Mouse (Mus musculus) MEL (cell line): Measurements from ENCODE around the gene Rbm26. TPM values are rescaled to one million over a fixed set of nuclear protein-coding genes. Genes with fewer than 3 reads are reported as not detected.

Experiments
- DNase-seq: peaks from one replicate; pipeline ENCODE4 v3.0.0; 2011; ENCODE audit warnings: low read depth, low spot score
- H3K27ac ChIP-seq: 2 replicates; pipeline ENCODE4 v1.5.1; 2012; ENCODE audit warnings: low read depth, mild to moderate bottlenecking, control low read depth, low read length, moderate library complexity; ENCODE audit not compliant: control insufficient read depth
- H3K27me3 ChIP-seq, 2 experiments: fragments of 150-350 bp in 1 of 2; sonication (generic) in 1 of 2; 2 replicates each; pipeline ENCODE4 v1.6.1; 2012; ENCODE audit warnings: low read length in 2 of 2, mild to moderate bottlenecking in 2 of 2, improper control_type of control experiment in 1 of 2, moderate library complexity in 1 of 2; ENCODE audit not compliant: insufficient read depth in 2 of 2, control insufficient read depth in 1 of 2
- H3K36me3 ChIP-seq, 2 experiments: 2 replicates each; pipeline ENCODE4 v1.6.1; 2012 to 2014; ENCODE audit warnings: low read length in 2 of 2, improper control_type of control experiment in 1 of 2, inconsistent platforms in 1 of 2, mild to moderate bottlenecking in 1 of 2; ENCODE audit not compliant: insufficient read depth in 2 of 2, control insufficient read depth in 1 of 2
- H3K4me1 ChIP-seq, 2 experiments: fragments of 150-350 bp in 1 of 2; sonication (generic) in 1 of 2; 2 replicates each; pipeline ENCODE4 v1.6.1; 2012; ENCODE audit warnings: low read length in 2 of 2, improper control_type of control experiment in 1 of 2, mild to moderate bottlenecking in 1 of 2; ENCODE audit not compliant: insufficient read depth in 2 of 2, control insufficient read depth in 1 of 2
- H3K4me3 ChIP-seq, 2 experiments: fragments of 150-350 bp in 1 of 2; sonication (generic) in 1 of 2; 2 replicates each; pipeline ENCODE4 v1.5.1; 2012; ENCODE audit warnings: low read depth in 2 of 2, low read length in 2 of 2, mild to moderate bottlenecking in 2 of 2, moderate library complexity in 2 of 2, control low read depth in 1 of 2, improper control_type of control experiment in 1 of 2; ENCODE audit not compliant: control insufficient read depth in 1 of 2, insufficient read depth in 1 of 2
- H3K79me2 ChIP-seq: 2 replicates; pipeline ENCODE4 v1.6.1; 2012; ENCODE audit warnings: mild to moderate bottlenecking, low read length, moderate library complexity; ENCODE audit not compliant: control insufficient read depth, poor library complexity, insufficient read depth
- H3K9ac ChIP-seq: 2 replicates; pipeline ENCODE4 v1.6.1; 2012; ENCODE audit warnings: low read depth, mild to moderate bottlenecking, control low read depth, low read length, moderate library complexity; ENCODE audit not compliant: control insufficient read depth, poor library complexity, severe bottlenecking
- H3K9me3 ChIP-seq: fragments of 150-350 bp; sonication (generic); replicated peaks from 2 replicates; pipeline ENCODE4 v1.6.1; 2012; ENCODE audit warnings: mild to moderate bottlenecking, low read length, improper control_type of control experiment, moderate library complexity; ENCODE audit not compliant: insufficient read depth
- CTCF ChIP-seq, 3 experiments: IDR thresholded peaks in 2 of 3; conservative IDR thresholded peaks in 1 of 3; 2 replicates each; pipeline ENCODE4 v1.5.1; 2011 to 2012; ENCODE audit warnings: low read length in 3 of 3, low read depth in 2 of 3, mild to moderate bottlenecking in 2 of 3, improper control_type of control experiment in 1 of 3, inconsistent platforms in 1 of 3, mixed read lengths in 1 of 3, moderate library complexity in 1 of 3; ENCODE audit not compliant: control insufficient read depth in 1 of 3, insufficient read depth in 1 of 3, poor library complexity in 1 of 3, severe bottlenecking in 1 of 3
- EP300 ChIP-seq, 2 experiments: IDR thresholded peaks; 2 replicates each; pipeline ENCODE4 v1.6.1; 2011; ENCODE audit warnings: improper control_type of control experiment in 2 of 2, low read length in 2 of 2, low read depth in 1 of 2, mild to moderate bottlenecking in 1 of 2
- ETS1 ChIP-seq: IDR thresholded peaks from 2 replicates; pipeline ENCODE4 v1.6.1; 2012; ENCODE audit warnings: low read depth, mild to moderate bottlenecking, inconsistent platforms, low read length, improper control_type of control experiment, moderate library complexity
- GABPA ChIP-seq: IDR thresholded peaks from 2 replicates; pipeline ENCODE4 v1.6.1; 2012; ENCODE audit warnings: low read depth, mild to moderate bottlenecking, inconsistent platforms, low read length, improper control_type of control experiment, moderate library complexity
- GATA1 ChIP-seq: IDR thresholded peaks from 2 replicates; pipeline ENCODE4 v1.6.1; 2011; ENCODE audit warnings: low read depth, low read length, improper control_type of control experiment
- HCFC1 ChIP-seq: IDR thresholded peaks from 2 replicates; pipeline ENCODE4 v1.6.1; 2012; ENCODE audit warnings: low read depth, mild to moderate bottlenecking, inconsistent platforms, low read length, improper control_type of control experiment, moderate library complexity
- JUND ChIP-seq: IDR thresholded peaks from 2 replicates; pipeline ENCODE4 v1.6.1; 2011; ENCODE audit warnings: low read depth, mild to moderate bottlenecking, improper control_type of control experiment, low read length
- KAT2A ChIP-seq: conservative IDR thresholded peaks from 2 replicates; pipeline ENCODE4 v1.6.1; 2012; ENCODE audit warnings: low read depth, low read length, improper control_type of control experiment, inconsistent platforms
- MEF2A ChIP-seq: IDR thresholded peaks from 2 replicates; pipeline ENCODE4 v1.6.1; 2014; ENCODE audit warnings: low read depth, mild to moderate bottlenecking, inconsistent platforms, low read length, improper control_type of control experiment; ENCODE audit not compliant: poor library complexity, insufficient replicate concordance, severe bottlenecking; ENCODE audit errors: extremely low read depth
- MXI1 ChIP-seq: IDR thresholded peaks from 2 replicates; pipeline ENCODE4 v1.6.1; 2011; ENCODE audit warnings: mild to moderate bottlenecking, low read depth, low read length, improper control_type of control experiment
- MYC ChIP-seq: IDR thresholded peaks from 2 replicates; pipeline ENCODE4 v1.6.1; 2011; ENCODE audit warnings: low read depth, mild to moderate bottlenecking, low read length, improper control_type of control experiment, moderate library complexity
- NELFE ChIP-seq: IDR thresholded peaks from 2 replicates; pipeline ENCODE4 v1.6.1; 2011; ENCODE audit warnings: low read depth, low read length, improper control_type of control experiment
- NRF1 ChIP-seq: IDR thresholded peaks from 2 replicates; pipeline ENCODE4 v1.6.1; 2014; ENCODE audit warnings: low read depth, mild to moderate bottlenecking, inconsistent platforms, low read length, improper control_type of control experiment, moderate library complexity; ENCODE audit not compliant: poor library complexity, insufficient read depth, severe bottlenecking
- POLR2A ChIP-seq, 2 experiments: IDR thresholded peaks; 2 replicates each; pipeline ENCODE4 v1.6.1; 2011 to 2012; ENCODE audit warnings: low read length in 2 of 2, mild to moderate bottlenecking in 2 of 2, control low read depth in 1 of 2, improper control_type of control experiment in 1 of 2, low read depth in 1 of 2, moderate library complexity in 1 of 2; ENCODE audit not compliant: control insufficient read depth in 1 of 2, insufficient read depth in 1 of 2, poor library complexity in 1 of 2
- POLR2AphosphoS2 ChIP-seq: IDR thresholded peaks from 2 replicates; pipeline ENCODE4 v1.6.1; 2011; ENCODE audit warnings: low read length, improper control_type of control experiment
- POLR2AphosphoS5 ChIP-seq: IDR thresholded peaks from 2 replicates; pipeline ENCODE4 v1.6.1; 2012; ENCODE audit warnings: low read depth, borderline replicate concordance, mild to moderate bottlenecking, inconsistent platforms, low read length, moderate library complexity, mixed read lengths
- RAD21 ChIP-seq: IDR thresholded peaks from 2 replicates; pipeline ENCODE4 v1.6.1; 2011; ENCODE audit warnings: mild to moderate bottlenecking, low read depth, low read length, improper control_type of control experiment
- RCOR1 ChIP-seq: IDR thresholded peaks from 2 replicates; pipeline ENCODE4 v1.6.1; 2012; ENCODE audit warnings: low read depth, mild to moderate bottlenecking, inconsistent platforms, low read length, improper control_type of control experiment
- SIN3A ChIP-seq: IDR thresholded peaks from 2 replicates; pipeline ENCODE4 v1.6.1; 2012; ENCODE audit warnings: low read length, improper control_type of control experiment, inconsistent platforms
- SMC3 ChIP-seq: IDR thresholded peaks from 2 replicates; pipeline ENCODE4 v1.6.1; 2011; ENCODE audit warnings: low read depth, low read length, improper control_type of control experiment
- TAL1 ChIP-seq: IDR thresholded peaks from 2 replicates; pipeline ENCODE4 v1.6.1; 2012; ENCODE audit warnings: mild to moderate bottlenecking, inconsistent platforms, low read length, moderate library complexity, mixed read lengths
- TCF12 ChIP-seq: IDR thresholded peaks from 2 replicates; pipeline ENCODE4 v1.6.1; 2014; ENCODE audit warnings: low read depth, mild to moderate bottlenecking, inconsistent platforms, low read length, improper control_type of control experiment, moderate library complexity
- UBTF ChIP-seq: IDR thresholded peaks from 2 replicates; pipeline ENCODE4 v1.6.1; 2012; ENCODE audit warnings: low read depth, mild to moderate bottlenecking, inconsistent platforms, low read length, improper control_type of control experiment, moderate library complexity, borderline replicate concordance; ENCODE audit not compliant: insufficient read depth
- USF2 ChIP-seq, 2 experiments: IDR thresholded peaks; 2 replicates each; pipeline ENCODE4 v1.6.1; 2011 to 2012; ENCODE audit warnings: improper control_type of control experiment in 2 of 2, low read length in 2 of 2, borderline replicate concordance in 1 of 2, inconsistent platforms in 1 of 2, low read depth in 1 of 2, mild to moderate bottlenecking in 1 of 2; ENCODE audit not compliant: insufficient read depth in 1 of 2
- ZC3H11A ChIP-seq: IDR thresholded peaks from 2 replicates; pipeline ENCODE4 v1.6.1; 2012; ENCODE audit warnings: low read depth, mild to moderate bottlenecking, inconsistent platforms, low read length, improper control_type of control experiment
- ZKSCAN1 ChIP-seq: IDR thresholded peaks from 2 replicates; pipeline ENCODE4 v1.6.1; 2012; ENCODE audit warnings: low read depth, mild to moderate bottlenecking, inconsistent platforms, low read length, improper control_type of control experiment, moderate library complexity
- ZMIZ1 ChIP-seq: IDR thresholded peaks from 2 replicates; pipeline ENCODE4 v1.6.1; 2012; ENCODE audit warnings: low read depth, mild to moderate bottlenecking, inconsistent platforms, low read length, improper control_type of control experiment, moderate library complexity
- polyA plus RNA-seq, 2 experiments: library from polyadenylated mRNA; stranded (reverse) in 1 of 2; unstranded in 1 of 2; fragments of >175 nt in 1 of 2; fragments of >200 nt in 1 of 2; gene quantifications; 2 replicates each; pipeline versions ENCODE4 v1.2.1 to v1.2.4; 2012; ENCODE audit warnings: low replicate concordance in 2 of 2, low read depth in 1 of 2; ENCODE audit not compliant: insufficient read length in 2 of 2, insufficient read depth in 1 of 2, missing spikeins in 1 of 2
- total RNA-seq: library from RNA; depleted of rRNA; stranded (reverse); fragments of 300-350 nt; gene quantifications from 2 replicates; pipeline ENCODE4 v1.2.3, GENCODE M21; 2012

Gene Rbm26
- total and polyA plus RNA-seq, 3 experiments, result 27.7 to 55.9 (median 47.8) TPM

GRCm38 (mm10) chr14:105178996-105179395 lies 1.9 kb upstream of the Rbm26 start:
- Histone ChIP-seq H3K4me3 (no peak overlapping the region), H3K79me2 (peaks cover 30% of the 10 kb centered on the region), H3K4me1 (peaks cover 0 to 9% of the 10 kb centered on the region in 2 experiments; a peak in 2 of 4 replicates), H3K27me3 (no peaks in the 10 kb centered on the region), H3K9ac (no peak overlapping the region), H3K36me3 (peaks cover 0 to 10% of the 10 kb centered on the region in 2 experiments; a peak in 2 of 4 replicates), H3K9me3 (no peaks in the 10 kb centered on the region), H3K27ac (no peak overlapping the region)
- no peak for DNase-seq
- no peak for TF ChIP-seq USF2 (IDR thresholded peaks at IDR 0.05; ENCODE audit: borderline replicate concordance in 1 of 2, insufficient read depth in 1 of 2, low read depth in 1 of 2, low read length in 2 of 2)
- TF ChIP-seq CTCF (IDR thresholded peaks at IDR 0.05 in 2 of 3, conservative IDR thresholded peaks at IDR 0.05 in 1 of 3; ENCODE audit: control insufficient read depth in 1 of 3, insufficient read depth in 1 of 3, low read depth in 2 of 3, low read length in 3 of 3, poor library complexity in 1 of 3, severe bottlenecking in 1 of 3), result no peak
- no peak for TF ChIP-seq NRF1
- TF ChIP-seq TAL1, result no peak
- TF ChIP-seq TCF12, result no peak
- no peak for TF ChIP-seq UBTF
- TF ChIP-seq SMC3, result no peak
- no peak for TF ChIP-seq MEF2A
- no peak for TF ChIP-seq ETS1
- no peak for TF ChIP-seq POLR2AphosphoS5
- no peak for TF ChIP-seq ZMIZ1
- TF ChIP-seq ZC3H11A, result no peak
- TF ChIP-seq SIN3A, result no peak
- no peak for TF ChIP-seq GATA1
- no peak for TF ChIP-seq JUND
- no peak for TF ChIP-seq POLR2AphosphoS2

GRCm38 (mm10) chr14:105176381-105177168 lies 552 bp downstream of the Rbm26 start:
- Histone ChIP-seq H3K27me3 (no peaks in the 10 kb centered on the region), H3K79me2 (peaks cover 49% of the 10 kb centered on the region), H3K4me1 (peaks cover 2 to 15% of the 10 kb centered on the region in 2 experiments; a peak in 3 of 4 replicates), H3K9me3 (no peaks in the 10 kb centered on the region), H3K36me3 (peaks cover 5 to 25% of the 10 kb centered on the region in 2 experiments), H3K9ac (peak overlapping the region; percentile 98), H3K27ac (peak overlapping the region; percentile 79), H3K4me3 (peak overlapping the region; percentile 83 to 96)
- TF ChIP-seq RCOR1 (no peak), ZC3H11A (no peak), NELFE (no peak), NRF1 (no peak), POLR2AphosphoS5 (no peak), UBTF (no peak), HCFC1 (no peak), RAD21 (no peak), KAT2A (no peak), MXI1 (peak; percentile 40), ZKSCAN1 (no peak), GATA1 (no peak), GABPA (no peak), MEF2A (no peak), MYC (peak; percentile 34; the same call in 1 of the 2 replicates), ETS1 (no peak), TAL1 (no peak), SIN3A (peak; percentile 54; the same call in 1 of the 2 replicates), EP300 (IDR thresholded peaks at IDR 0.05; ENCODE audit: low read depth in 1 of 2, low read length in 2 of 2) (no peak), POLR2A (IDR thresholded peaks at IDR 0.05; ENCODE audit: control insufficient read depth in 1 of 2, insufficient read depth in 1 of 2, low read depth in 1 of 2, low read length in 2 of 2, poor library complexity in 1 of 2) (no peak)
- DNase-seq, result peak; percentile 64
